Mouse (Mus musculus): ENCODE data around the gene Cfap221. TPM values are rescaled to one million over a fixed set of nuclear protein-coding genes. Genes with fewer than 3 reads are reported as not detected.

The Cfap221 gene
- total RNA-seq, 2 experiments from 2014 or later = not detected

DNA sequence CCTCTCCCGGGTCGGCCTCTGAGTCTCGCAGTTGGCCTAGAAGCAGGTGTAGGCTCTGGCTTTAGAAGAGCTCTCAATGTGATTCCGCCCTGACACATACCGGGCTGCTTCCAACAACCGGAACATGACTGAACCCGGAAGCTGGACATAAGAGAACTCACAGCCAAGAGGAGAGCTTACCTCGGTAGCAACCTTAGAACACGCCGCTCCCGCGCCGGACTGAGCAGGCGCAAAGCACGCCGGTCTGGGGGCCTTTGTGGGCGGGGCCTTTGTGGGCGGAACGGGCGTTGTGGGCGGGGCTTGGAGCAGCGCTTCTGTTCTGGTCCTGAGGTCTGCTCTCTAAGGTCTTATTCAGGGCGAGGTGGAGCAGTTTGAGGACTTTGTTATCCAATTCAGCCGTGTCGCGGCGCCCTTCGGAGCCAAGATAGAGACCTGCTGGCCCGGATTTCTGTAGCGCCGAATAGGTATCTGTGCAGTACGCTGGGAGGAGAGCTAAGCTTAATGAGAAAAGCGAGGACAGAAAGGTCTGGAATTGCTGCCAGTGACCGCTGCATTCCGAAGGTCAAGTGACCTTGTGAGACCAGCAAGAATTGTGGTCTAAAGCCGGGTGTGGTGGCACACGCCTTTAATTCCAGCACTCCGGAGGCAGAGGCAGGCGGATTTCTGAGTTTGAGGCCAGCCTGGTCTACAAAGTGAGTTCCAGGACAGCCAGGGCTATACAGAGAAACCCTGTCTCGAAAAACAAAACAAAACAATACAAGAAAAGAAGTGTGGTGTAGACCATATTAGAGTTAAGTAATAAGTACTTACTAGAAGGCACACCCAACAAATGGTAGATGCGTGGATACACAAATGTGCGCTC lies 83.8 kb downstream of the Cfap221 start, which contains the start of gene Tmem177:
Gene Tmem177, minus strand, starts transcription at position 256 of the 862 bp plus-strand sequence.
- ATAC-seq (replicated peaks; ENCODE audit: low FRiP score, low TSS enrichment, poor library complexity, severe bottlenecking) = peak; percentile 96

DNA sequence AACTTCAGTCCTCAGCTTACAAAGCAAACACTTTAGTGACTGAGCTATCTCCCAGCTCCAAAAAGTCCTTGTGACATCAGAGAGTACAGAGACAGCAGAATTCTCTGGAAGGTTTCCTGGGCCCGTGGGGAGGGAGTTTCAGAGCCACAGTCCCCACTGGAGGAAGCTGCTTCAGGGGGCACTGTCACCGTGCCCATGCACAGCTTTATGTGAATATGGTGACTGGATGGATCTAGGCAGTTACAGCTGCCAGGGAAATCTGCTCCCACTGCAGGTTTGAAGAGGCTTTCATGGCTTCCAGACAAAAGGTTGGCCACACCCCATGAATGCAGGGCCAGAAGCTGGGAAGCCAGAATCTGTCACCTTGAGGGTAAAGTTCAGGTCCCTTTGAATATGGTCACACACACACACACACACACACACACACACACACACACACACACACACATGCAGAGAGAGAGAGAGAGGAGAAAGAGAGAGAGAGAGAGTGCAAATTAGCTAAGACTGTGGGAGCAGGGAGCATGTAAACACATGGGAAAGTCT lies 89.8 kb downstream of the Cfap221 start:
- no peak for ATAC-seq (replicated peaks; ENCODE audit: low FRiP score, low TSS enrichment, poor library complexity, severe bottlenecking)

DNA sequence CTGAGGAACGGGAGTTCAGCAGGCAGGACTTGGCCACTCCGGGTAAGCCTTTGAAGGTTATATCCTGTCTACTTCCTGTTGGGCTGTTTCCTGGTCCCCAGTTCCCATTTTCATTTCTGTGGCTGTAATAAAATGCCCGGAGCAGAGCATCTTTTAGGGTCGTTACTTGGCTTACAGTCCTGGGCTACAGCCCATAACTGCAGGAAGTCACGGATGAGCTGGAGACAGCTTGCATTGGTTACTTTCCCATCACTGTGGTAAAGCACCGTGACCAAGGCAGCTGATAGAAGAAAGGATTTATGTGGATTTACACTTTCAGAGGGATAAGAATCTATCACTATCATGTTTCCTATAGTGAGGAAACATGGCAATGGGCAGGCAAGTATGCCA lies 93.8 kb downstream of the Cfap221 start:
- no peak for ATAC-seq (replicated peaks; ENCODE audit: low FRiP score, low TSS enrichment, poor library complexity, severe bottlenecking)

DNA sequence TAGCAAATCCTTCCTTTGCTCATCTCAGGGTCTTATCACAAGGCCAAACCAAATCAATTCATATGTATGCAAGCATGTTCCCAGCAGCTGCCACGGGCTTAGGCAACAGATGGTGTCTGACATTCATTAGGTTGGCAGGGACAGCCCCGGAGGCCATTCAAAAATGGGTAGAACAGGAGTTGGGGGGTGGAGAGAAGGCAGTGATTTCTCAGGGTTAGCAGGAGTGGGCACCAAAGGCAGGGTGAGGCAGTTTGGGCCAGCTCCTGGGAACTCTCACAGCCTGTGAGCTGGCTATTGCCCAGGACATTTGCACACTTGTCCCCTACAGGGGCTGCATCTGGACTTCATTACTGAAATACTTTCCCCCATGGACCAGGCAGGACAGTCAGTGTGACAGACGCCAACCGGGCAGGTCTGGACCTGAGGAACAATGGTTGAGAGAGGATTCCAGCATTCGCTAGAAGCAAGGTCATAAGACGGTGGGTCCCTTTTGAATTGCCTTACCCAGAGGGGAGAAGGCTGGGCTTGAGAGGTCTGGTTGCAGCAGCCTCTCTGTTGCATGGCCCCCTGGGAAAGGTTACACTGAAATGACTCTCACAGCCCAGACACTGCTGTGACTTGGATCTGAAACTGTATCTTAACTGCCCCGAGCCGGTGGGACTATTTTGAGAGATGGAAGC lies 94.3 kb downstream of the Cfap221 start:
- ATAC-seq (replicated peaks; ENCODE audit: low FRiP score, low TSS enrichment, poor library complexity, severe bottlenecking) = no peak

DNA sequence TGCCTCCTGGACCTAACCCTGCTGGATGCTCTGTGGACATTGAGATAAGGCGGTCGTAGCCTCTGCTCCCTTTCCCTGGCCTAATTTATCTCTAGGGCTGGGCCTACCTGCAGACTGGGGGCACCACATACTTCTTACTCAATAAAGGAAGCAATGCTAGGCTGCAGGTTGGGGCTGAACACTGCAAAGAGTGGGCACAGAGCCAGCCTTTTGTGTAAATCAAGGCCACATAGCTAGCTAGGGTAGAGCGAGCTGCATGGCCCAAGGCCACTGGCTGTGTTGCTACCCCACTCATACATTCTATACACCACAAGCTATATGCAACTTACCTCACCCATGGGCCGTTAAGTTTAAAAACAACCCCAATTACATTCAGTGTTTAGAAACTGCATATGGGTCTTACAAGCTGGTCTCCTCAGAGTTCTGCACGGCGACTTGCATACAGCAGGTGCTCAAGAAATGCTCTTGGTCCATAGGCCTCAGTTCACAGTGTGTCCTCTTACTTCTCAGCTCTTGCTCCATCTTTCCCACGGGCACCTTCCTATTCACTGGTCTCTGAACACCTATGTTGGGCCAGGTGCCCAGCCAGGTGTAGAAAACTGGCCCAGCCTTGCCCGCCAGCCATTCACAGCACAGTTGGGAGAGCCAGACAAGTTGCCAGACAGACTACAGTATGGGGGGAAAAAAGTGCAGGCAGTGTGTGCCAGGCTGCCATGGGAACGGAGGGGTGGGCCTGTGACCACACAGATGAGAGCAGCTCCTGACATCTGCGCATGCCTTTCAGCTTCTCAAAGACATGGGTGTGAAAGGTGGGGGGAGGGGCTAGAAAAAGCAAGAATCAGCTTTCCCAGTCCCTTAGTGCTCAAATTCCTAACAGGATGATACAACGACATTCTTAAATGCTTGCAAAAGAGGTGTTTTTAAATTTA lies 97.6 kb downstream of the Cfap221 start:
- ATAC-seq (replicated peaks; ENCODE audit: low FRiP score, low TSS enrichment, poor library complexity, severe bottlenecking) = no peak

GRCm38 (mm10) chr1:119894936-119895335 lies 102.1 kb downstream of the Cfap221 start:
- ATAC-seq (replicated peaks; ENCODE audit: low FRiP score, low TSS enrichment, poor library complexity, severe bottlenecking) = peak; percentile 76

- ATAC-seq (replicated peaks; ENCODE audit: low FRiP score, low TSS enrichment, poor library complexity, severe bottlenecking) = no peak
These were observed 103.4 kb downstream of the Cfap221 start for GRCm38 (mm10) chr1:119893600-119893999.

DNA sequence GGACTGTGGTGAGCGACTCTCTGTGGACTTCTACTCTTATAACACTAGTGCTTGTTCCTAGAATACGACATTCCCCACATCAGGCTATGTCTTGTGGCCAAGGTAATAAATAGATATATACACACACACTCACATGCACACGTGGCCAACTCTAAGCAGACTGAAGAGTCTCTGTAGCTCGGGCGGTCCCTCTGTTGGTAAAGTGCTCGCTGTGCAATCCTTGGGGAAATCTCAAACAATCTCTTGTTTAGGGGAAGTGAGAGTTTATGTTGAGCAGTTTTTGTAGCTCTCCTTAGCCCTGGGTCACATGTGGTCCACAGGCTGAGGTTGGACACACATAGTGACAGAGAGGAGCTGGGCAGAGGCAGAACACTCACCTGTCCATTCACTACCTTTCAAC lies 104.1 kb downstream of the Cfap221 start:
- ATAC-seq (replicated peaks; ENCODE audit: low FRiP score, low TSS enrichment, poor library complexity, severe bottlenecking) = no peak

DNA sequence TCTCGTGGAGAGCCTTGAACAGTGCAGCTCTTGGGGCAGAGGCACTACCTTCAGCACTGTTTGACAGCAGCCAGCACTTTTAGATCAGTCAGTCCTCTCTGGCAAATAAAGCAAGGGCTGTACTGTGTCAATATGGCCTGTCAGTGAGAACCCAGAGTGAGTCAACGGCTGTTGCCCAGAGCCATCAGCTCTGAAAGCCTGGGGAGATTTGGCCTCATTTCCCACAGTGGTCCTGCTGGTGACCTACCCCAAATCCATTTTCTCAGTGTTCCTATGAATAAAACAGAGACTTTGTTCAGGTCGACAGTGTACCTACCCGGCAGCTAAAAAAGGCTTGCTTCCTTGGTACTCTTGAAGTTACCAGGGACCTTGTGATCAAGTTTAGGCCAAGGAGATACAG lies 105.2 kb downstream of the Cfap221 start:
- ATAC-seq (replicated peaks; ENCODE audit: low FRiP score, low TSS enrichment, poor library complexity, severe bottlenecking) = no peak

- ATAC-seq (replicated peaks; ENCODE audit: low FRiP score, low TSS enrichment, poor library complexity, severe bottlenecking) = no peak
These were observed 105.9 kb downstream of the Cfap221 start for GRCm38 (mm10) chr1:119891149-119891548.

DNA sequence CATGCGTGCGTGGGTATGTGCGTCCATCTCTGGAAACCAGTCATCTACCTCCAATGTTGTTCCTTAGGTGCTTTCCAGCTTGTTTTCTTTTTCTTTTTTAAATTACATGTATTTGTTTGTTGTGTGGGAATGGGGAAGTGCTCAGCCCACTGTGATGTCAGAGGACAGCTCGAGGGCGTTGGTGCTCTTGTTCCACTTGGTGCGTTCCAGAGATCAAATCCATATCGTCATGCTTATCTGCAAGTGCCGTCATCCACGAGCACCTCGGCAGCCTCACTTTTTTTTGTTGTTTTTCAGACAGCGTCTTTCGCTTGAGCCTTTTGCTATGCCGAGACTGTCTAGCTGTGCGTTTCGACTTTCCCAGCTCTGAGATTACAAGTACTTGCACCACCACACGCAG lies 107.7 kb downstream of the Cfap221 start:
- no peak for ATAC-seq (replicated peaks; ENCODE audit: low FRiP score, low TSS enrichment, poor library complexity, severe bottlenecking)

DNA sequence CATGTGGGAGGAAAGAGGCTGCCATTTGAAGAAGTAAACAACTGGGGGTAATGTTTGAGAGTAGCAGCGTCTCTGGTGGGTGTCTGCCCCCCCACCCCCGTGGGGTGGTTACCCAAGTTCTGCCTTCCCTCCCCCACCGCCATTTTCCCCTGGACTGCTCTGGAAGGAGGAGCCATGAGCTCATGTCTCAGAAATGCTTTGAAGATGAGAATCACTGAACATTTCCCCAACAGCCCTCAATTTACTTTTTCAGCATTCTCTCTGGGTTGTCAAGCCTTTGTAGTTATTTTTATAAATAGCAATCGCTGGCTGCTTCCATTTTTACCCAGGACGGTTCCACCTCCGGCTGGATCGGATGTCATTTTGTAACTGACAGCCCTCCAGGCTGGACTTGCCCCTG lies 110.7 kb downstream of the Cfap221 start:
- no peak for ATAC-seq (replicated peaks; ENCODE audit: low FRiP score, low TSS enrichment, poor library complexity, severe bottlenecking)

DNA sequence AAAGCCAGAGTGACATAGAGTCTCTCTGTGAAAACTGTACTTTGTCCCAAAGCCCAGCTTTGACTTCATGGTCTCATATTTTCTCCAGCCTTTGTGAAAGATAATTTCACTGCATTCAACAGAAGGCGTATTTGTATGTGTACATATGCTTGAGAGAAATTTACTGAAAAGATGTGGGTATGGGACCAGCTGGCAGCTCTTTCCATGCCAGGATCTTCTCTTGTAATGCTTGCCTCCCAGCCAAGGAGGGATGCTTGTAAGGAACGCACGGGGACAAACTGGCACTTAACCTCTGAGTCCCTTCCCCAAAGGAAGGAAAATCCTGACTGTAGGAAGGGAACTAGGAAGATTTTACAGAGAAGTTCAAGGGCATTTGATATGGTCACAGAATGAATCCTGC lies 112.8 kb downstream of the Cfap221 start:
- ATAC-seq (replicated peaks; ENCODE audit: low FRiP score, low TSS enrichment, poor library complexity, severe bottlenecking) = no peak

DNA sequence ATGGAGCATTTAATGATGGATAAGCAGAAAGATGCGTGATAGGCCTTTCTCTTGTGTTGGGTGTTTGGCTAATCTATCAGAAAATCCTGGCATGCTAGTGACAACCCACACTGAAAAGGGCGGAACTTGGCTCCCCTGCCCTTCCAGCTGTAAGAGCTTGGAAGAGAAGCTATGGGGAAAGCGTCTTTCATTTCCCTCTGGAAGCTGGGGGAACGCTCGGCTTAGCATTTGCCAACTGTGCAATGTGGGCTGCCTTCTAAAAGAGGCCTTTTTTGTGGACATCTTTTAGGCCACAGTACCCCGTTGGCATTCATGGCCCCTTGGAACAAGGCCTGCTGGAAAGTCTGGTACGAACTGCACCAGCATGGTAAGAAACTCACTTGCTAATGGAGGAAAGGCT lies 118.1 kb downstream of the Cfap221 start:
- no peak for ATAC-seq (replicated peaks; ENCODE audit: low FRiP score, low TSS enrichment, poor library complexity, severe bottlenecking)

DNA sequence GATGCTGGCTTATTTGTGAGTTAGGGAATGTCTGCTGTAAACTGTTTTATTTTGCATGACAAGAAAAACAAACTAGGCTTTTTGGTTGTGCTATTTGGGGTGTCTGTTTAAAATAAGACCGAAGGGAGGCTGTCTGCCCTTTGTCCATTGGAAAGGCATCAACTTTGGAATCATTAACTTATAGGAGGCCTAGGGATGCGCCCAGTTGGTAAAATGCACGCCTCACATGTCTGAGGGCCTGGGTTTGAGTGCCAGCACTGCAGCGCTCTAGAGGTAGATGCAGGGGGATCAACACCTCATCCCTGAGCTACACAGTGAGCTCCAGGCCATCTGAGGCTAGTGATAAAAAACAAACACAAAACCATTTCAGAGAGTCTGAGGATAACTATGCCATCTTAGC lies 119.6 kb downstream of the Cfap221 start:
- ATAC-seq (replicated peaks; ENCODE audit: low FRiP score, low TSS enrichment, poor library complexity, severe bottlenecking) = no peak

Other genes with a start within 250 kb of the Cfap221 start
- gene Ptpn4, start 159.6 kb downstream of the Cfap221 start, total RNA-seq (2014; fragmentation: Nextera tagmentation) = 21.0 and 26.4 TPM in 2 replicates
- gene Ptpn4, start 159.6 kb downstream of the Cfap221 start, total RNA-seq (2017) = 10.1 and 13.9 TPM in 2 replicates
- 5.4 and 7.3 TPM in 2 replicates for gene Tmem177, start 84.0 kb downstream of the Cfap221 start, total RNA-seq (2014; fragmentation: Nextera tagmentation)
- gene Tmem177, start 84.0 kb downstream of the Cfap221 start, total RNA-seq (2017) = 4.9 and 5.2 TPM in 2 replicates
- gene Sctr, start 9.7 kb upstream of the Cfap221 start, total RNA-seq (2014; fragmentation: Nextera tagmentation) = not detected in 2 replicates
- gene Sctr, start 9.7 kb upstream of the Cfap221 start, total RNA-seq (2017) = not detected in 2 replicates
- not detected in 2 replicates for gene Tmem37, start 76.8 kb upstream of the Cfap221 start, total RNA-seq (2014; fragmentation: Nextera tagmentation)
- gene Tmem37, start 76.8 kb upstream of the Cfap221 start, total RNA-seq (2017) = not detected in 2 replicates
- 120 and 154 TPM in 2 replicates for gene Dbi, start 123.8 kb upstream of the Cfap221 start, total RNA-seq (2014; fragmentation: Nextera tagmentation)
- 135 and 188 TPM in 2 replicates for gene Dbi, start 123.8 kb upstream of the Cfap221 start, total RNA-seq (2017)
- 9.2 and 20.1 TPM in 2 replicates for gene 3110009E18Rik, start 124.0 kb upstream of the Cfap221 start, total RNA-seq (2014; fragmentation: Nextera tagmentation)
- 1.7 and 11.7 TPM in 2 replicates for gene 3110009E18Rik, start 124.0 kb upstream of the Cfap221 start, total RNA-seq (2017)

Data from megakaryocyte-erythroid progenitor cell, adult 5-6 weeks (primary cell).